Mouse (Mus musculus): ENCODE results near the gene Sirt7.

- TF ChIP-seq CTCF (IDR thresholded peaks at IDR 0.05; ENCODE audit: control insufficient read depth, insufficient read depth, low read length) = no peak
- no peak for TF ChIP-seq POLR2A (IDR thresholded peaks at IDR 0.05; ENCODE audit: borderline replicate concordance, control insufficient read depth, low read depth, low read length)
These were observed at the start of gene Sirt7 for GRCm38 (mm10) chr11:120625152-120625775.
